Mouse (Mus musculus): ENCODE measurements around the gene Tenm3. TPM values are rescaled to one million over a fixed set of nuclear protein-coding genes. Genes with fewer than 3 reads are reported as not detected.

Gene Tenm3
- polyA plus RNA-seq, 1 experiment from 2014 or later: 57.1 TPM

GRCm38 (mm10) chr8:48560227-48560626 is 283.5 kb downstream of the Tenm3 start:
- H3K4me2 ChIP-seq (replicated peaks): no peak overlapping the region
- WGBS: 83% methylated on average over 9 of the region's 9 CpGs
- 0 out of 2 replicates have a peak, but pooled peaks cover 5% of the 10 kb centered on the region for H3K36me3 ChIP-seq
- H3K27ac ChIP-seq: no peak overlapping the region
- H3K4me1 ChIP-seq (replicated peaks): peaks cover 11% of the 10 kb centered on the region
- no peaks in the 10 kb centered on the region for H3K9me3 ChIP-seq
- no peaks in the 10 kb centered on the region for H3K27me3 ChIP-seq
- ATAC-seq: no peak
- no peak overlapping the region for H3K4me3 ChIP-seq (replicated peaks)
- no peak overlapping the region for H3K9ac ChIP-seq (replicated peaks)

DNA sequence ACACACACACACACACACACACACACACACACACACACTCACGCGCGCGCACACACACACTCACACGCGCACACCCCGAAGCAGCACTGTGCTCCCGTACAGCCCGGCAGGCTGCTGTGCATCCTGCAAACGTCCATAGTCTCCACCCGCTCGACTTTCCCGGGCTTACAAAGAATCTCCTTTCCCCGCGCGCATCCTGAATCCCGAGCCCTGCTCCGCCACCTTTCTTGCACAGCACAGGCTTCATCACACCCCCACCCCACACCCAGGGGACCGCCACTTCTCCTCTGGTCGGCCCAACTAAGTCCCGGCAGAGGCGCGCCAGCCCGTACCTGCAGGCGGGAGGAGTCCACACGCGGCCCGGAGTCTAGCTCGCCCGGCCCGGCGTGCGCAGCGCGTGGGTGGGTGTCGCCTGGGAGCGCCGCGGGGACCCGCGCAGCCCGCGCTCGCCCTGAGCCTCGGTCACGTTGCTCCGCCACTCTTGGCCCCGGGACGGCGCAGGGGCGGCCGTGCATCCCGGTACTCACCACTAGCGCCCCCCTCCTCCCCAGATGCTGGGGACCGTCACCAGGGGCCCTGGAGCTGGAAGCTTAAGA is 288.1 kb downstream of the Tenm3 start:
- WGBS: under 1% methylated on average over 53 of the region's 55 CpGs
- peak; percentile 92 for ATAC-seq
- H3K9ac ChIP-seq (replicated peaks): peak overlapping the region; percentile 82
- H3K4me1 ChIP-seq (replicated peaks): peaks cover 21% of the 10 kb centered on the region
- H3K4me2 ChIP-seq (replicated peaks): peak overlapping the region; percentile 91
- peak overlapping the region; percentile 96 for H3K27ac ChIP-seq
- H3K4me3 ChIP-seq (replicated peaks): peak overlapping the region; percentile 77
- H3K9me3 ChIP-seq: no peaks in the 10 kb centered on the region
- no peaks in the 10 kb centered on the region for H3K27me3 ChIP-seq
- no peaks in the 10 kb centered on the region for H3K36me3 ChIP-seq

GRCm38 (mm10) chr8:48554762-48555545 is 288.8 kb downstream of the Tenm3 start:
- WGBS: under 1% methylated on average over 76 of the region's 86 CpGs
- Histone ChIP-seq H3K9ac (replicated peaks) (peak overlapping the region; percentile 82), H3K36me3 (no peaks in the 10 kb centered on the region), H3K27ac (peak overlapping the region; percentile 96), H3K9me3 (no peaks in the 10 kb centered on the region), H3K27me3 (no peaks in the 10 kb centered on the region), H3K4me3 (replicated peaks) (peak overlapping the region; percentile 77), H3K4me1 (replicated peaks) (peaks cover 28% of the 10 kb centered on the region), H3K4me2 (replicated peaks) (peak overlapping the region; percentile 91)
- ATAC-seq: peak; percentile 97

- ATAC-seq: no peak
- peak overlapping the region; percentile 91 for H3K4me2 ChIP-seq (replicated peaks)
- no peaks in the 10 kb centered on the region for H3K9me3 ChIP-seq
- peak overlapping the region; percentile 44; the same call in 1 of the 2 replicates for H3K27ac ChIP-seq
- H3K4me1 ChIP-seq (replicated peaks): peaks cover 32% of the 10 kb centered on the region
- under 1% methylated on average over 9 of the region's 9 CpGs for WGBS
- H3K9ac ChIP-seq (replicated peaks): peak overlapping the region; percentile 82
- H3K36me3 ChIP-seq: no peaks in the 10 kb centered on the region
- no peaks in the 10 kb centered on the region for H3K27me3 ChIP-seq
- peak overlapping the region; percentile 77 for H3K4me3 ChIP-seq (replicated peaks)
These were observed 289.9 kb downstream of the Tenm3 start for GRCm38 (mm10) chr8:48553791-48554288.

- Histone ChIP-seq H3K27me3 (no peaks in the 10 kb centered on the region), H3K4me2 (replicated peaks) (peak overlapping the region; percentile 31), H3K36me3 (no peaks in the 10 kb centered on the region), H3K9ac (replicated peaks) (no peak overlapping the region), H3K4me1 (replicated peaks) (peaks cover 32% of the 10 kb centered on the region), H3K4me3 (replicated peaks) (no peak overlapping the region), H3K27ac (no peak overlapping the region), H3K9me3 (no peaks in the 10 kb centered on the region)
- WGBS: 34% methylated on average over 2 of the region's 2 CpGs
- no peak for ATAC-seq
These were observed 291.4 kb downstream of the Tenm3 start for GRCm38 (mm10) chr8:48552306-48552705.

GRCm38 (mm10) chr8:48551370-48551769 is 292.4 kb downstream of the Tenm3 start:
- H3K9me3 ChIP-seq: no peaks in the 10 kb centered on the region
- 72% methylated on average over 5 of the region's 5 CpGs for WGBS
- H3K4me3 ChIP-seq (replicated peaks): no peak overlapping the region
- no peak overlapping the region for H3K9ac ChIP-seq (replicated peaks)
- no peak overlapping the region for H3K4me2 ChIP-seq (replicated peaks)
- peaks cover 26% of the 10 kb centered on the region; the same call in 1 of the 2 replicates for H3K4me1 ChIP-seq (replicated peaks)
- ATAC-seq: no peak
- H3K36me3 ChIP-seq: no peaks in the 10 kb centered on the region
- H3K27ac ChIP-seq: no peak overlapping the region
- no peaks in the 10 kb centered on the region for H3K27me3 ChIP-seq

- Histone ChIP-seq H3K36me3 (no peaks in the 10 kb centered on the region), H3K4me1 (replicated peaks) (peaks cover 28% of the 10 kb centered on the region; the same call in 1 of the 2 replicates), H3K27me3 (no peaks in the 10 kb centered on the region), H3K27ac (no peak overlapping the region), H3K4me3 (replicated peaks) (no peak overlapping the region), H3K4me2 (replicated peaks) (no peak overlapping the region), H3K9me3 (no peaks in the 10 kb centered on the region), H3K9ac (replicated peaks) (no peak overlapping the region)
- WGBS: 94% methylated on average over 9 of the region's 9 CpGs
- ATAC-seq: no peak
These were observed 294.8 kb downstream of the Tenm3 start for GRCm38 (mm10) chr8:48548908-48549307.

GRCm38 (mm10) chr8:48545631-48546030 is 298.1 kb downstream of the Tenm3 start:
- Histone ChIP-seq H3K27ac (no peak overlapping the region), H3K4me2 (replicated peaks) (no peak overlapping the region), H3K9ac (replicated peaks) (no peak overlapping the region), H3K36me3 (peaks cover 3% of the 10 kb centered on the region; the same call in 1 of the 2 replicates), H3K9me3 (no peaks in the 10 kb centered on the region), H3K27me3 (no peaks in the 10 kb centered on the region), H3K4me3 (replicated peaks) (no peak overlapping the region), H3K4me1 (replicated peaks) (peaks cover 32% of the 10 kb centered on the region)
- 79% methylated on average over 5 of the region's 5 CpGs for WGBS
- no peak for ATAC-seq

GRCm38 (mm10) chr8:48544840-48545239 is 298.9 kb downstream of the Tenm3 start:
- no peaks in the 10 kb centered on the region for H3K9me3 ChIP-seq
- no peak for ATAC-seq
- no peak overlapping the region for H3K9ac ChIP-seq (replicated peaks)
- H3K4me1 ChIP-seq (replicated peaks): peaks cover 30% of the 10 kb centered on the region
- H3K27me3 ChIP-seq: no peaks in the 10 kb centered on the region
- no peak overlapping the region for H3K4me3 ChIP-seq (replicated peaks)
- WGBS: 65% methylated on average over 7 of the region's 7 CpGs
- no peak overlapping the region for H3K27ac ChIP-seq
- peaks cover 3% of the 10 kb centered on the region; the same call in 1 of the 2 replicates for H3K36me3 ChIP-seq
- H3K4me2 ChIP-seq (replicated peaks): no peak overlapping the region

DNA sequence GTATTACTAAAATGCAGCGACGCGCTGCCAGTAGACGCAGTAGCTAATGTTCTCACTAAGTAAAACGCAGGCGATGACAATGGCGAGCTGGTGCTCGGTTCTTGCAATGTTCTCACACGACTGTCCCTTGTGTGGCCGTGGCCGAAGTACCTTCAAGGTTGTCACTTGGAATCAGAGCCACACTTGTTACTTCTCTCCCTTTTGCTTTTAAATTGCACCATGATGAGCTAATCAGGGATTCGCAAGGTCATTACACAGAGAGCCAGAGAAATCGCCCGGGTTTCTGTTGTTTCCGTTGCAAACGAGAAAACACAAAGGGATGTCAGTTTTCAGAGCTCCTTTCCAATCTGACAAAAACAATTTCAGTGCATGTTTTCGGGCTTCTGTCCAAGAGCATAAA is 301.6 kb downstream of the Tenm3 start:
- ATAC-seq: no peak
- Histone ChIP-seq H3K36me3 (peaks cover 3% of the 10 kb centered on the region; the same call in 1 of the 2 replicates), H3K27ac (no peak overlapping the region; the same call in 1 of the 2 replicates), H3K4me1 (replicated peaks) (peaks cover 27% of the 10 kb centered on the region), H3K9ac (replicated peaks) (no peak overlapping the region), H3K4me3 (replicated peaks) (no peak overlapping the region), H3K27me3 (no peaks in the 10 kb centered on the region), H3K4me2 (replicated peaks) (no peak overlapping the region), H3K9me3 (no peaks in the 10 kb centered on the region)
- WGBS: 76% methylated on average over 17 of the region's 17 CpGs

- no peak overlapping the region for H3K4me3 ChIP-seq (replicated peaks)
- no peaks in the 10 kb centered on the region for H3K9me3 ChIP-seq
- no peaks in the 10 kb centered on the region for H3K27me3 ChIP-seq
- WGBS: 39% methylated on average over 8 of the region's 8 CpGs
- no peak overlapping the region for H3K4me2 ChIP-seq (replicated peaks)
- H3K9ac ChIP-seq (replicated peaks): no peak overlapping the region
- H3K27ac ChIP-seq: no peak overlapping the region
- no peak for ATAC-seq
- H3K4me1 ChIP-seq (replicated peaks): peaks cover 27% of the 10 kb centered on the region
- H3K36me3 ChIP-seq: peaks cover 3% of the 10 kb centered on the region; the same call in 1 of the 2 replicates
These were observed 302.9 kb downstream of the Tenm3 start for GRCm38 (mm10) chr8:48540894-48541293.

GRCm38 (mm10) chr8:48535833-48536232 is 307.9 kb downstream of the Tenm3 start:
- Histone ChIP-seq H3K4me3 (replicated peaks) (no peak overlapping the region), H3K9ac (replicated peaks) (no peak overlapping the region), H3K4me1 (replicated peaks) (peaks cover 8% of the 10 kb centered on the region), H3K27ac (no peak overlapping the region), H3K9me3 (no peaks in the 10 kb centered on the region), H3K36me3 (no peaks in the 10 kb centered on the region), H3K27me3 (no peaks in the 10 kb centered on the region), H3K4me2 (replicated peaks) (no peak overlapping the region)
- no peak for ATAC-seq
- WGBS: 86% methylated on average over 3 of the region's 3 CpGs

Data from midbrain, embryonic 13.5 days (tissue).